Comparison of ENCODE assay signal across 8 mouse cellular contexts in the genomic region with DNA sequence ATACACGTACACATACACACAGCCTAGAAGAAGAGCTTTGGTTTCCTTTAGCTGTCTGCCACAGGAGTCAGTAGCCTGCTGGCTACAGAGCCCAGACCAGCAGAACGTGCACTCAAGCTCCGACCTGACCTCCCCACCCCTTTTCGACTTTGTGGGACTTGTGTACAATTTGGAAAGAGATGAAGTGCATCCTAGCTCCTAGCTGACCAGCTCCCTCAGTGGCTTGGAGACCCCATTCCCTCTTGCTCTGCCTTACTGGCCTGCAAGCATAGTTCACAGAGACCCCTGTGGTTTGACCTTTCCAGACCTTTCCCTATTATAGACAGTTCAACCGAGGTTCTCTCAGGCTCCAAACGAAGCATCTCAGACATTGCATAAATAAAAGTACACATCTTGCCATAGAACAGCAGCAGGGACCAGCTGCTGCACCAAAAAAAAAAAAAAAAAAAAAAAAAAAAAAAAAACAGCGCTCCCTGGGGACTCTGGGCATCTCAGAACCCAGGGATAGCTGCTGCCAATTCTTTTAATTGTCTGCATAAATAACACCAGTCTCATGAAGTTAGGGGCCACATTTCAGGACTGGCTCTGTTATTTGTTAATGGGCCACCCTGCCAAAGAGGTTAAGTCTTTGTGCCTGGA.
DNase-seq lines count a peak whose midpoint lies in the region; ATAC-seq lines count a peak whose summit lies in the region.

No protein-coding gene starts in this region.

- H3K36me3 ChIP-seq in kidney, embryonic 15.5 days, result no peaks in the 10 kb centered on the region
- H3K36me3 ChIP-seq in forebrain, embryonic 14.5 days (ENCODE audit: control insufficient read depth, insufficient read depth, low read length), result no peaks in the 10 kb centered on the region
- H3K36me3 ChIP-seq in limb, embryonic 12.5 days, result no peaks in the 10 kb centered on the region
- H3K36me3 ChIP-seq in neural tube, embryonic 13.5 days, result no peaks in the 10 kb centered on the region

- peak; percentile 22 for ATAC-seq in kidney, embryonic 15.5 days (replicated peaks; ENCODE audit: low FRiP score)
- peak; percentile 22; the same call in 1 of the 2 replicates for ATAC-seq in forebrain, embryonic 14.5 days
- ATAC-seq in limb, embryonic 12.5 days (ENCODE audit: insufficient number of reproducible peaks, insufficient read depth, low FRiP score, low TSS enrichment, low read depth), result no peak
- peak; percentile 51 for ATAC-seq in neural tube, embryonic 13.5 days (ENCODE audit: low read depth)

- no peaks in the 10 kb centered on the region for H3K9me3 ChIP-seq in kidney, embryonic 15.5 days (replicated peaks)
- no peaks in the 10 kb centered on the region for H3K9me3 ChIP-seq in forebrain, embryonic 14.5 days (replicated peaks; ENCODE audit: control insufficient read depth, low read length)
- no peaks in the 10 kb centered on the region for H3K9me3 ChIP-seq in limb, embryonic 12.5 days
- no peaks in the 10 kb centered on the region for H3K9me3 ChIP-seq in neural tube, embryonic 13.5 days

- 0 out of 2 replicates have a peak overlapping the region, but pooled peaks have one; percentile 35 for H3K9ac ChIP-seq in kidney, embryonic 15.5 days
- H3K9ac ChIP-seq in forebrain, embryonic 14.5 days (ENCODE audit: low read length), result peak overlapping the region; percentile 69
- H3K9ac ChIP-seq in limb, embryonic 12.5 days (replicated peaks), result no peak overlapping the region; the same call in 1 of the 2 replicates
- H3K9ac ChIP-seq in neural tube, embryonic 13.5 days, result peak overlapping the region; percentile 70

- no peak for DNase-seq in kidney, adult 9 months
- DNase-seq in forebrain, embryonic 14.5 days (ENCODE audit: low spot score), result peak; percentile 15
- DNase-seq in layer of hippocampus, postnatal 25 days (ENCODE audit: extremely low spot score in 1 of 2, low spot score in 1 of 2), result no peak
- DNase-seq in adrenal gland, adult 8-10 months, result no peak
- no peak for DNase-seq in c-Kit-positive CD71-positive TER-119-positive erythroid progenitor cells, embryonic 14.5 days (ENCODE audit: low spot score)

- peaks cover 28% of the 10 kb centered on the region for H3K4me1 ChIP-seq in kidney, embryonic 15.5 days
- peaks cover 14% of the 10 kb centered on the region for H3K4me1 ChIP-seq in forebrain, embryonic 14.5 days (ENCODE audit: control insufficient read depth, insufficient read depth, low read length)
- H3K4me1 ChIP-seq in limb, embryonic 12.5 days (replicated peaks), result no peaks in the 10 kb centered on the region
- peaks cover 20% of the 10 kb centered on the region for H3K4me1 ChIP-seq in neural tube, embryonic 13.5 days (replicated peaks)

- peak overlapping the region; percentile 73 for H3K4me2 ChIP-seq in kidney, embryonic 15.5 days
- peak overlapping the region; percentile 80 for H3K4me2 ChIP-seq in forebrain, embryonic 14.5 days (ENCODE audit: low read length)
- peak overlapping the region; percentile 85 for H3K4me2 ChIP-seq in limb, embryonic 12.5 days
- peak overlapping the region; percentile 59 for H3K4me2 ChIP-seq in neural tube, embryonic 13.5 days

- 41% methylated on average over 7 of the region's 7 CpGs for WGBS in kidney, embryonic 15.5 days
- WGBS in forebrain, embryonic 14.5 days, result 48% methylated on average over 7 of the region's 7 CpGs
- WGBS in limb, embryonic 12.5 days, result 41% methylated on average over 7 of the region's 7 CpGs
- 40% methylated on average over 7 of the region's 7 CpGs for WGBS in neural tube, embryonic 13.5 days

- peak overlapping the region; percentile 48 for H3K4me3 ChIP-seq in kidney, embryonic 15.5 days (replicated peaks)
- H3K4me3 ChIP-seq in forebrain, embryonic 14.5 days (ENCODE audit: low read depth, low read length), result peak overlapping the region; percentile 43
- H3K4me3 ChIP-seq in limb, embryonic 12.5 days (replicated peaks), result peak overlapping the region; percentile 53
- peak overlapping the region; percentile 42 for H3K4me3 ChIP-seq in neural tube, embryonic 13.5 days

- peak overlapping the region; percentile 76 for H3K27ac ChIP-seq in kidney, embryonic 15.5 days
- H3K27ac ChIP-seq in forebrain, embryonic 14.5 days (ENCODE audit: low read depth, low read length), result peak overlapping the region; percentile 72
- no peak overlapping the region for H3K27ac ChIP-seq in limb, embryonic 12.5 days
- H3K27ac ChIP-seq in neural tube, embryonic 13.5 days (replicated peaks), result peak overlapping the region; percentile 86

- no peaks in the 10 kb centered on the region for H3K27me3 ChIP-seq in kidney, embryonic 15.5 days
- no peaks in the 10 kb centered on the region for H3K27me3 ChIP-seq in forebrain, embryonic 14.5 days (replicated peaks; ENCODE audit: control insufficient read depth, insufficient read depth, low read length)
- no peaks in the 10 kb centered on the region for H3K27me3 ChIP-seq in limb, embryonic 12.5 days
- 0 out of 2 replicates have a peak, but pooled peaks cover 3% of the 10 kb centered on the region for H3K27me3 ChIP-seq in neural tube, embryonic 13.5 days
